7 mouse cellular contexts compared by ENCODE assay signal in the genomic region with DNA sequence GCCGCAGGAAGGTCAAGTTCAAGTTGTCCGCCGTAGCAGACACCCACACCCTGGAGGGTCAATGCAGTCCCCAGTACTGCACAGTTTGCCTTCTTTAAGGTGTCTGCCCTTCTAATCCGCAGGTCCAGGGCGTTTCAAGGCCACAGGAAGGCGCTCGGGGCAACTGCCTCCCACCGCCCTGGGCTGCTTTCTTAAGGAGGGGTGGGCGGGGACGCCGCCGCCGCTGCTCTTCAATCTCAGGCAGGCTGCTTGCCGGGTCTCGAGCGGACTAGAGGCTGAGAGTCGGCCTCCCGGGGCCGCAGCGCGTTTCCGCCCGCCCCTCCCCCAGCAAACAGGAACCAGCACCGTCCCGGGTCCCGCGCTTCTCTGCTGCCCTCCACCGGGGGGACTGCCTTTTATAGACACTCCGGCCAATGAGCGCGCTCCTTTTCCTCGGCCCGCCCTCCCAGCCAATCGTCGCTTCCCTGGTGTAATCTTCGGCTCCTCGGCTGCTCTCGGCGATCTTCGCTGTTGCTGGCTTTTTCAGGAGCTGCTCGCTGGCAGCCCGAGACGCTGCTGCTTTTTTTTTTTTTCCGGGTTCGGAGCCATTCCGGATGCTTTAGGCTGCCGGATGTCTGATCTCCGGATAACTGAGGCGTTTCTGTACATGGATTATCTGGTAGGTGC. TPM values are rescaled to one million over a fixed set of nuclear protein-coding genes. Genes with fewer than 3 reads are reported as not detected.
A peak's percentile ranks its signal among the peaks of the same experiment; 100 is the strongest.
DNase-seq lines count a peak whose midpoint lies in the region; ATAC-seq and TF ChIP-seq lines count a peak whose summit lies in the region.

A gene (plus strand): TSS at position 467 of the 666 bp plus-strand sequence.

- peak; percentile 82 for TF ChIP-seq CTCF in intestine, postnatal 0 days (IDR thresholded peaks at IDR 0.05; ENCODE audit: low read depth)
- TF ChIP-seq CTCF in small intestine, adult 2 months (IDR thresholded peaks at IDR 0.05; ENCODE audit: extremely low read depth, insufficient read length, insufficient replicate concordance, low read depth, low read length), result peak; percentile 21; the same call in 1 of the 2 replicates

- peak; percentile 100 for TF ChIP-seq POLR2A in small intestine, adult 2 months (IDR thresholded peaks at IDR 0.05; ENCODE audit: low read depth, low read length)

- peak within 1 kb of the TSS; percentile 89 for H3K4me3 ChIP-seq in intestine, postnatal 0 days (ENCODE audit: low read depth, low read length)
- H3K4me3 ChIP-seq in midbrain, embryonic 12.5 days, result peak within 1 kb of the TSS; percentile 89
- peak within 1 kb of the TSS; percentile 91 for H3K4me3 ChIP-seq in small intestine, adult 2 months (ENCODE audit: low read depth, low read length)

- no peaks in the 10 kb centered on the region for H3K27me3 ChIP-seq in intestine, postnatal 0 days (replicated peaks; ENCODE audit: control insufficient read depth, insufficient read depth, low read length)
- H3K27me3 ChIP-seq in midbrain, embryonic 12.5 days, result no peaks in the 10 kb centered on the region
- H3K27me3 ChIP-seq in small intestine, adult 2 months (ENCODE audit: control insufficient read depth, insufficient read depth, low read length), result no peaks in the 10 kb centered on the region

- intact Hi-C loops in left cerebral cortex, postnatal 4 days (cut with DNase I), result loop anchor here (5.0 to 10.0 kb wide), 2 partner anchors 52 to 99 kb away; no protein-coding TSS in a partner anchor

- H3K9ac ChIP-seq in intestine, postnatal 0 days (ENCODE audit: low read depth, low read length), result peak within 1 kb of the TSS; percentile 85
- H3K9ac ChIP-seq in midbrain, embryonic 12.5 days (replicated peaks), result peak within 1 kb of the TSS; percentile 90

- H3K27ac ChIP-seq in intestine, postnatal 0 days (ENCODE audit: low read depth, low read length), result peak within 1 kb of the TSS; percentile 88
- peak within 1 kb of the TSS; percentile 92 for H3K27ac ChIP-seq in midbrain, embryonic 12.5 days (replicated peaks)
- peak within 1 kb of the TSS; percentile 51 for H3K27ac ChIP-seq in small intestine, adult 2 months (ENCODE audit: insufficient read depth, low read depth, low read length)

- no peaks in the 10 kb centered on the region for H3K36me3 ChIP-seq in intestine, postnatal 0 days (ENCODE audit: control insufficient read depth, insufficient read depth)
- no peaks in the 10 kb centered on the region for H3K36me3 ChIP-seq in midbrain, embryonic 12.5 days
- no peaks in the 10 kb centered on the region for H3K36me3 ChIP-seq in small intestine, adult 2 months (ENCODE audit: control insufficient read depth, insufficient read depth, low read length)

- H3K4me1 ChIP-seq in intestine, postnatal 0 days (replicated peaks; ENCODE audit: control insufficient read depth, insufficient read depth, low read length), result no peaks in the 10 kb centered on the region
- H3K4me1 ChIP-seq in midbrain, embryonic 12.5 days, result peaks cover 22% of the 10 kb centered on the region
- H3K4me1 ChIP-seq in small intestine, adult 2 months (ENCODE audit: control insufficient read depth, insufficient read depth, insufficient read length, low read length), result peaks cover 5% of the 10 kb centered on the region; the same call in 1 of the 2 replicates

- under 1% methylated on average over 47 of the region's 49 CpGs for WGBS in intestine, postnatal 0 days
- WGBS in midbrain, embryonic 12.5 days, result under 1% methylated on average over 49 of the region's 49 CpGs
- under 1% methylated on average over 49 of the region's 49 CpGs for WGBS in small intestine, adult 2 months

- no peaks in the 10 kb centered on the region for H3K9me3 ChIP-seq in intestine, postnatal 0 days (ENCODE audit: control insufficient read depth)
- no peaks in the 10 kb centered on the region for H3K9me3 ChIP-seq in midbrain, embryonic 12.5 days

- peak; percentile 97 for ATAC-seq in intestine, postnatal 0 days
- peak; percentile 96 for ATAC-seq in midbrain, embryonic 12.5 days (ENCODE audit: low FRiP score, low read depth)

- DNase-seq in adrenal gland, adult 8-10 months, result peak; percentile 96
- DNase-seq in embryo, embryonic 9.5 days (ENCODE audit: extremely low spot score), result peak; percentile 98
- peak; percentile 71 for DNase-seq in gonadal fat pad, adult 2 months (ENCODE audit: low read depth)
- DNase-seq in left cerebral cortex, postnatal 4 days, result peak; percentile 99

- peak within 1 kb of the TSS; percentile 80 for H3K4me2 ChIP-seq in intestine, postnatal 0 days (replicated peaks; ENCODE audit: low read depth)
- peak within 1 kb of the TSS; percentile 72 for H3K4me2 ChIP-seq in midbrain, embryonic 12.5 days (replicated peaks)

RNA-seq across cellular contexts. Expression of the gene that starts here (rescaled TPM):
- total RNA-seq in adrenal gland, adult 8-10 months (2022), result 10 to 100 TPM; 30.3 to 36.2 (median 32.6) TPM
- 9.6 and 12.0 TPM in 2 replicates for polyA plus RNA-seq in gonadal fat pad, adult 2 months (2012; rRNA removed)
- 4.9 and 5.9 TPM in 2 replicates for polyA plus RNA-seq in intestine, postnatal 0 days (2015; fragmentation: Nextera tagmentation; extraction: Ambion mirVana)
- total RNA-seq in left cerebral cortex, postnatal 4 days (2021), result 10 to 100 TPM; 71.9 to 82.4 TPM
- 13.2 and 14.4 TPM in 2 replicates for polyA plus RNA-seq in midbrain, embryonic 12.5 days (2016; fragmentation: Nextera tagmentation; extraction: Ambion mirVana)
- polyA plus RNA-seq in small intestine, adult 2 months (2012; rRNA removed), result 2.0 and 2.1 TPM in 2 replicates

Comparison
In these comparisons a context has a peak if more than half of its experiments do, and no peak if none do; other contexts are left out.
1. Peak in every context shown above with its lines: DNase-seq, ATAC-seq, H3K4me3 ChIP-seq and H3K27ac ChIP-seq.